Mouse (Mus musculus): Measurements from ENCODE around the gene Olfr384. TPM values are rescaled to one million over a fixed set of nuclear protein-coding genes. Genes with fewer than 3 reads are reported as not detected.
"Not testable (repeated sequence)": the region's sequence is repeated elsewhere in the genome, so short reads cannot be mapped to it uniquely, and the experiment has no call there.

Olfr384 gene
- polyA plus RNA-seq (2015; fragmentation: Nextera tagmentation; extraction: Ambion mirVana) = not detected in 2 replicates

GRCm38 (mm10) chr11:73598294-73598693 lies at the start of gene Olfr384:
TSS of gene Olfr384 (plus strand) at chr11:73598594.
- Histone ChIP-seq H3K27me3 (ENCODE audit: insufficient read depth, low read length) (no peaks in the 10 kb centered on the region), H3K4me1 (replicated peaks; ENCODE audit: insufficient read depth, low read length) (no peaks in the 10 kb centered on the region), H3K36me3 (ENCODE audit: insufficient read depth, low read length) (no peaks in the 10 kb centered on the region), H3K9ac (ENCODE audit: low read depth, low read length) (no peak within 1 kb of the TSS), H3K4me3 (replicated peaks; ENCODE audit: low read depth, low read length) (no peak within 1 kb of the TSS), H3K27ac (no peak within 1 kb of the TSS), H3K9me3 (replicated peaks; ENCODE audit: low read length) (no peaks in the 10 kb centered on the region), H3K4me2 (ENCODE audit: low read length) (no peak within 1 kb of the TSS)
- TF ChIP-seq CTCF (IDR thresholded peaks at IDR 0.05; ENCODE audit: low read depth) = no peak
- ATAC-seq (replicated peaks; ENCODE audit: low FRiP score, low read depth) = no peak
- DNase-seq (ENCODE audit: low spot score) = no peak

GRCm38 (mm10) chr11:73579871-73580270 lies 18.5 kb upstream of the Olfr384 start:
- Histone ChIP-seq H3K9ac (ENCODE audit: low read depth, low read length) (no peak overlapping the region), H3K9me3 (replicated peaks; ENCODE audit: low read length) (no peaks in the 10 kb centered on the region), H3K36me3 (ENCODE audit: insufficient read depth, low read length) (no peaks in the 10 kb centered on the region), H3K27ac (no peak overlapping the region), H3K4me2 (ENCODE audit: low read length) (no peak overlapping the region), H3K4me3 (replicated peaks; ENCODE audit: low read depth, low read length) (no peak overlapping the region), H3K27me3 (ENCODE audit: insufficient read depth, low read length) (no peaks in the 10 kb centered on the region), H3K4me1 (replicated peaks; ENCODE audit: insufficient read depth, low read length) (no peaks in the 10 kb centered on the region)
- DNase-seq (ENCODE audit: low spot score) (no peak), ATAC-seq (replicated peaks; ENCODE audit: low FRiP score, low read depth) (no peak)
- no peak for TF ChIP-seq CTCF (IDR thresholded peaks at IDR 0.05; ENCODE audit: low read depth)

- 82% methylated on average over 1 of the region's 1 CpGs for WGBS
- DNase-seq (ENCODE audit: low spot score); ATAC-seq (replicated peaks; ENCODE audit: low FRiP score, low read depth): not testable (repeated sequence)
Measured at GRCm38 (mm10) chr11:73583188-73583587, 15.2 kb upstream of the Olfr384 start.

GRCm38 (mm10) chr11:73592908-73593307 lies 5.5 kb upstream of the Olfr384 start, which contains the start of gene Olfr385:
TSS of gene Olfr385 (minus strand) at chr11:73593008.
- DNase-seq (ENCODE audit: low spot score) = no peak
- no peak for TF ChIP-seq CTCF (IDR thresholded peaks at IDR 0.05; ENCODE audit: low read depth)

More at GRCm38 (mm10) chr11:73583188-73583587, 15.2 kb upstream of the Olfr384 start:
- not testable (repeated sequence) for H3K4me3 ChIP-seq (replicated peaks; ENCODE audit: low read depth, low read length); H3K4me2 ChIP-seq (ENCODE audit: low read length); H3K36me3 ChIP-seq (ENCODE audit: insufficient read depth, low read length); H3K4me1 ChIP-seq (replicated peaks; ENCODE audit: insufficient read depth, low read length); H3K9me3 ChIP-seq (replicated peaks; ENCODE audit: low read length); H3K27me3 ChIP-seq (ENCODE audit: insufficient read depth, low read length); H3K27ac ChIP-seq; H3K9ac ChIP-seq (ENCODE audit: low read depth, low read length)

More at GRCm38 (mm10) chr11:73592908-73593307, 5.5 kb upstream of the Olfr384 start, which contains the start of gene Olfr385:
- Histone ChIP-seq H3K4me1 (replicated peaks; ENCODE audit: insufficient read depth, low read length) (no peaks in the 10 kb centered on the region), H3K4me2 (ENCODE audit: low read length) (no peak within 1 kb of the TSS), H3K9me3 (replicated peaks; ENCODE audit: low read length) (no peaks in the 10 kb centered on the region), H3K27ac (no peak within 1 kb of the TSS), H3K4me3 (replicated peaks; ENCODE audit: low read depth, low read length) (no peak within 1 kb of the TSS), H3K9ac (ENCODE audit: low read depth, low read length) (no peak within 1 kb of the TSS), H3K27me3 (ENCODE audit: insufficient read depth, low read length) (no peaks in the 10 kb centered on the region), H3K36me3 (ENCODE audit: insufficient read depth, low read length) (no peaks in the 10 kb centered on the region)
- no peak for ATAC-seq (replicated peaks; ENCODE audit: low FRiP score, low read depth)

Other genes with a start within 250 kb of the Olfr384 start
- gene Olfr20, start 247.8 kb upstream of the Olfr384 start, polyA plus RNA-seq (2015; fragmentation: Nextera tagmentation; extraction: Ambion mirVana) = not detected in 2 replicates
- gene Olfr376, start 227.3 kb upstream of the Olfr384 start, polyA plus RNA-seq (2015; fragmentation: Nextera tagmentation; extraction: Ambion mirVana) = not detected in 2 replicates
- gene Olfr1, start 199.0 kb upstream of the Olfr384 start, polyA plus RNA-seq (2015; fragmentation: Nextera tagmentation; extraction: Ambion mirVana) = not detected in 2 replicates
- gene Olfr378, start 170.1 kb upstream of the Olfr384 start, polyA plus RNA-seq (2015; fragmentation: Nextera tagmentation; extraction: Ambion mirVana) = not detected in 2 replicates
- gene Olfr380, start 141.1 kb upstream of the Olfr384 start, polyA plus RNA-seq (2015; fragmentation: Nextera tagmentation; extraction: Ambion mirVana) = not detected in 2 replicates
- not detected in 2 replicates for gene Olfr381, start 107.0 kb upstream of the Olfr384 start, polyA plus RNA-seq (2015; fragmentation: Nextera tagmentation; extraction: Ambion mirVana)
- not detected in 2 replicates for gene Olfr382, start 81.4 kb upstream of the Olfr384 start, polyA plus RNA-seq (2015; fragmentation: Nextera tagmentation; extraction: Ambion mirVana)
- not detected in 2 replicates for gene Olfr385, start 5.6 kb upstream of the Olfr384 start, polyA plus RNA-seq (2015; fragmentation: Nextera tagmentation; extraction: Ambion mirVana)
- not detected in 2 replicates for gene Zfp735, start 90.2 kb downstream of the Olfr384 start, polyA plus RNA-seq (2015; fragmentation: Nextera tagmentation; extraction: Ambion mirVana)
- not detected in 2 replicates for gene Olfr389, start 182.1 kb downstream of the Olfr384 start, polyA plus RNA-seq (2015; fragmentation: Nextera tagmentation; extraction: Ambion mirVana)
- gene Olfr390, start 184.4 kb downstream of the Olfr384 start, polyA plus RNA-seq (2015; fragmentation: Nextera tagmentation; extraction: Ambion mirVana) = not detected in 2 replicates
- not detected in 2 replicates for gene Olfr391-ps, start 204.5 kb downstream of the Olfr384 start, polyA plus RNA-seq (2015; fragmentation: Nextera tagmentation; extraction: Ambion mirVana)
- not detected in 2 replicates for gene Olfr392, start 218.5 kb downstream of the Olfr384 start, polyA plus RNA-seq (2015; fragmentation: Nextera tagmentation; extraction: Ambion mirVana)